Mouse (Mus musculus) CH12.LX (cell line): ENCODE results near the gene Socs2. TPM values are rescaled to one million over a fixed set of nuclear protein-coding genes. Genes with fewer than 3 reads are reported as not detected.

Source experiments
- polyA plus RNA-seq: library from polyadenylated mRNA; unstranded; fragments of >175 nt; gene quantifications from 2 replicates; pipeline ENCODE4 v1.2.1, GENCODE M21; 2012; ENCODE audit warnings: low read depth; ENCODE audit not compliant: insufficient read length
- total RNA-seq, 2 experiments: library from RNA; depleted of rRNA; stranded (reverse); fragments of 300-350 nt in 1 of 2; fragments of >200 nt in 1 of 2; gene quantifications; 2 replicates each; pipeline ENCODE4 v1.2.3; 2012 to 2014

Socs2 gene
- total and polyA plus RNA-seq, 3 experiments: 7.8 to 16.3 (median 15.7) TPM

Other genes with a start within 250 kb of the Socs2 start
- gene Cradd, start 93.0 kb downstream of the Socs2 start, total RNA-seq (2012; rRNA removed): 5.6 and 6.0 TPM in 2 replicates
- 5.2 and 5.6 TPM in 2 replicates for gene Cradd, start 93.0 kb downstream of the Socs2 start, total RNA-seq (2014; rRNA removed)
- 8.2 and 8.8 TPM in 2 replicates for gene Cradd, start 93.0 kb downstream of the Socs2 start, polyA plus RNA-seq
- gene Mrpl42, start 84.8 kb upstream of the Socs2 start, total RNA-seq (2012; rRNA removed): 161 and 198 TPM in 2 replicates
- gene Mrpl42, start 84.8 kb upstream of the Socs2 start, total RNA-seq (2014; rRNA removed): 381 and 389 TPM in 2 replicates
- gene Mrpl42, start 84.8 kb upstream of the Socs2 start, polyA plus RNA-seq: 197 and 223 TPM in 2 replicates
- gene Ube2n, start 98.0 kb upstream of the Socs2 start, total RNA-seq (2012; rRNA removed): 71.9 and 117 TPM in 2 replicates
- gene Ube2n, start 98.0 kb upstream of the Socs2 start, total RNA-seq (2014; rRNA removed): 217 and 237 TPM in 2 replicates
- gene Ube2n, start 98.0 kb upstream of the Socs2 start, polyA plus RNA-seq: 243 and 265 TPM in 2 replicates
- 23.7 and 33.2 TPM in 2 replicates for gene Nudt4, start 147.0 kb upstream of the Socs2 start, total RNA-seq (2012; rRNA removed)
- 38.0 and 39.2 TPM in 2 replicates for gene Nudt4, start 147.0 kb upstream of the Socs2 start, total RNA-seq (2014; rRNA removed)
- gene Nudt4, start 147.0 kb upstream of the Socs2 start, polyA plus RNA-seq: 61.1 and 67.4 TPM in 2 replicates